Mouse (Mus musculus): ENCODE results near the gene Prep.

- no peak for TF ChIP-seq CTCF (IDR thresholded peaks at IDR 0.05; ENCODE audit: control insufficient read depth, insufficient read depth, insufficient replicate concordance, low read depth, low read length)
- no peak for TF ChIP-seq POLR2A (IDR thresholded peaks at IDR 0.05; ENCODE audit: control insufficient read depth, low read depth, low read length)
Observed at GRCm38 (mm10) chr10:45112927-45113326, 45.9 kb downstream of the Prep start.

Measured in testis, adult 2 months (tissue).